In genomic region chr2:166090131-166090581, GRCm38 (mm10) we compare ENCODE assay signal across 10 mouse cellular contexts.
DNase-seq lines count a peak whose midpoint lies in the region; ATAC-seq and TF ChIP-seq lines count a peak whose summit lies in the region.
"Had no signal": no experiment of that assay in that cellular context is flagged by ENCODE, and none has a peak within 500 bp of the region (broad histone marks: within the 10 kb centered on the region; RNA-seq: fewer than 3 reads in every experiment).

No protein-coding gene starts in this region.

- H3K36me3 ChIP-seq in heart, postnatal 0 days (replicated peaks; ENCODE audit: control insufficient read depth, insufficient read depth, low read length), result peaks cover 48% of the 10 kb centered on the region
- H3K36me3 ChIP-seq in embryonic facial prominence, embryonic 13.5 days, result peaks cover 89% of the 10 kb centered on the region
- peaks cover 100% of the 10 kb centered on the region for H3K36me3 ChIP-seq in limb, embryonic 10.5 days

- peaks cover 8% of the 10 kb centered on the region for H3K4me1 ChIP-seq in heart, postnatal 0 days (ENCODE audit: control insufficient read depth, insufficient read depth)
- peaks cover 18% of the 10 kb centered on the region for H3K4me1 ChIP-seq in embryonic facial prominence, embryonic 13.5 days
- peaks cover 30% of the 10 kb centered on the region for H3K4me1 ChIP-seq in limb, embryonic 10.5 days

- no peaks in the 10 kb centered on the region for H3K9me3 ChIP-seq in heart, postnatal 0 days (replicated peaks; ENCODE audit: control insufficient read depth, low read length)
- H3K9me3 ChIP-seq in embryonic facial prominence, embryonic 13.5 days, result no peaks in the 10 kb centered on the region
- no peaks in the 10 kb centered on the region for H3K9me3 ChIP-seq in limb, embryonic 10.5 days (replicated peaks)

- no peak for TF ChIP-seq EP300 in heart, postnatal 0 days (IDR thresholded peaks at IDR 0.05; ENCODE audit: low read depth)

- peak; percentile 48 for ATAC-seq in heart, postnatal 0 days (ENCODE audit: insufficient read depth, low read depth)
- ATAC-seq in common myeloid progenitor, adult 5-6 weeks (replicated peaks; ENCODE audit: low read depth, poor library complexity, severe bottlenecking), result peak; percentile 43
- no peak; the same call in 1 of the 2 replicates for ATAC-seq in embryonic facial prominence, embryonic 13.5 days (ENCODE audit: insufficient number of reproducible peaks, insufficient read depth, low FRiP score, low TSS enrichment, low read depth)
- no peak for ATAC-seq in frontal cortex, adult (ENCODE audit: low TSS enrichment)

- 18% methylated on average over 7 of the region's 7 CpGs for WGBS in heart, postnatal 0 days
- 27% methylated on average over 7 of the region's 7 CpGs for WGBS in embryonic facial prominence, embryonic 13.5 days
- 31% methylated on average over 7 of the region's 7 CpGs for WGBS in limb, embryonic 10.5 days

- DNase-seq in heart, postnatal 0 days (ENCODE audit: low spot score), result peak; percentile 38
- no peak for DNase-seq in heart, postnatal 4 days
- DNase-seq in limb, embryonic 10.5 days (ENCODE audit: low spot score), result peak; percentile 55
- no peak for DNase-seq in layer of hippocampus, adult 8-10 months (ENCODE audit: low spot score in 2 of 2)
- DNase-seq in cerebellum, postnatal 4 days (ENCODE audit: low spot score in 2 of 2), result no peak
- DNase-seq: heart, adult 18-20 months; lung, adult 18-20 months had no signal

- no peak for TF ChIP-seq CTCF in heart, postnatal 0 days (IDR thresholded peaks at IDR 0.05; ENCODE audit: low read depth)

- no peak overlapping the region; the same call in 1 of the 2 replicates for H3K9ac ChIP-seq in heart, postnatal 0 days (replicated peaks; ENCODE audit: low read depth, low read length)
- peak overlapping the region; percentile 32; the same call in 1 of the 2 replicates for H3K9ac ChIP-seq in embryonic facial prominence, embryonic 13.5 days

- no peaks in the 10 kb centered on the region for H3K27me3 ChIP-seq in heart, postnatal 0 days (ENCODE audit: control insufficient read depth, insufficient read depth, low read length)
- no peaks in the 10 kb centered on the region for H3K27me3 ChIP-seq in embryonic facial prominence, embryonic 13.5 days
- H3K27me3 ChIP-seq in limb, embryonic 10.5 days (ENCODE audit: low read depth, poor library complexity, severe bottlenecking), result no peaks in the 10 kb centered on the region

- no peak overlapping the region for H3K4me3 ChIP-seq in heart, postnatal 0 days (ENCODE audit: low read depth, low read length)
- H3K4me3 ChIP-seq in embryonic facial prominence, embryonic 13.5 days, result no peak overlapping the region
- no peak overlapping the region for H3K4me3 ChIP-seq in limb, embryonic 10.5 days

- peak overlapping the region; percentile 69 for H3K27ac ChIP-seq in heart, postnatal 0 days (ENCODE audit: low read depth)
- peak overlapping the region; percentile 77 for H3K27ac ChIP-seq in embryonic facial prominence, embryonic 13.5 days
- H3K27ac ChIP-seq in limb, embryonic 10.5 days, result peak overlapping the region; percentile 37; the same call in 1 of the 2 replicates

- H3K4me2 ChIP-seq in heart, postnatal 0 days (ENCODE audit: low read depth, low read length), result no peak overlapping the region
- H3K4me2 ChIP-seq in embryonic facial prominence, embryonic 13.5 days, result no peak overlapping the region

Comparison
In these comparisons a context has a peak if more than half of its experiments do, and no peak if none do; other contexts are left out.
1. DNase-seq: peak in heart, postnatal 0 days (single experiment) and limb, embryonic 10.5 days (single experiment); none in heart, postnatal 4 days (single experiment), layer of hippocampus, adult 8-10 months (0 of 2) and cerebellum, postnatal 4 days (0 of 2).
2. ATAC-seq: peak in heart, postnatal 0 days (single experiment) and common myeloid progenitor, adult 5-6 weeks (single experiment); none in embryonic facial prominence, embryonic 13.5 days (single experiment) and frontal cortex, adult (single experiment).
3. Peak in every context shown above with its lines, with median percentiles within 50 percentile points of each other: H3K27ac ChIP-seq.